Mouse (Mus musculus) hindbrain, embryonic 14.5 days (tissue): ENCODE measurements at regions not wholly inside any gene's neighbourhood (a gene's known extent, or its start where the extent isn't known, plus 50 kb on each side); places are given as distances from the start of the nearest gene placed in this dataset.
"Not testable (repeated sequence)": the region's sequence is repeated elsewhere in the genome, so short reads cannot be mapped to it uniquely, and the experiment has no call there.

Experiments
- ATAC-seq: fragments of 200-750 bp; cut with Nextera tagmentation; 2 replicates; pipeline ENCODE4 v1.8.0; 2017; ENCODE audit warnings: moderate number of reproducible peaks, mild to moderate bottlenecking, moderate TSS enrichment, moderate library complexity; ENCODE audit not compliant: low FRiP score
- DNase-seq: peaks from one replicate; pipeline ENCODE4 v3.0.0-alpha.2; 2015; ENCODE audit warnings: low spot score
- H3K27ac ChIP-seq: fragments of 300-500 bp; sonication (generic); 2 replicates; pipeline ENCODE4 v1.5.1; 2014; ENCODE audit warnings: mild to moderate bottlenecking, moderate library complexity
- H3K27me3 ChIP-seq: fragments of 300-500 bp; sonication (generic); 2 replicates; pipeline ENCODE4 v1.6.1; 2014; ENCODE audit warnings: mild to moderate bottlenecking, low read length, mixed read lengths; ENCODE audit not compliant: control insufficient read depth, insufficient read depth
- H3K36me3 ChIP-seq: fragments of 300-500 bp; sonication (generic); replicated peaks from 2 replicates; pipeline ENCODE4 v1.6.1; 2014; ENCODE audit not compliant: control insufficient read depth, insufficient read depth
- H3K4me1 ChIP-seq: fragments of 300-500 bp; sonication (generic); replicated peaks from 2 replicates; pipeline ENCODE4 v1.6.1; 2014; ENCODE audit warnings: antibody characterized with exemption, low read length, mixed read lengths; ENCODE audit not compliant: control insufficient read depth, insufficient read depth
- H3K4me2 ChIP-seq: fragments of 300-500 bp; sonication (generic); replicated peaks from 2 replicates; pipeline ENCODE4 v1.6.1; 2014; ENCODE audit warnings: mild to moderate bottlenecking, moderate library complexity
- H3K4me3 ChIP-seq: fragments of 300-500 bp; sonication (generic); replicated peaks from 2 replicates; pipeline ENCODE4 v1.5.1; 2014; ENCODE audit warnings: mild to moderate bottlenecking, low read length
- H3K9ac ChIP-seq: fragments of 300-500 bp; sonication (generic); 2 replicates; pipeline ENCODE4 v1.6.1; 2014
- H3K9me3 ChIP-seq: fragments of 300-500 bp; sonication (generic); 2 replicates; pipeline ENCODE4 v1.6.1; 2016; ENCODE audit warnings: low read length; ENCODE audit not compliant: control insufficient read depth
- WGBS: fragments of 180-500 bp; shearing (Covaris S2); extraction: QIAGEN DNeasy Blood & Tissue Kit; methylation state at CpG from one replicate; pipeline ENCODE4 v1.1.7; 2014; 5-methylcytosine and 5-hydroxymethylcytosine counted together

DNA sequence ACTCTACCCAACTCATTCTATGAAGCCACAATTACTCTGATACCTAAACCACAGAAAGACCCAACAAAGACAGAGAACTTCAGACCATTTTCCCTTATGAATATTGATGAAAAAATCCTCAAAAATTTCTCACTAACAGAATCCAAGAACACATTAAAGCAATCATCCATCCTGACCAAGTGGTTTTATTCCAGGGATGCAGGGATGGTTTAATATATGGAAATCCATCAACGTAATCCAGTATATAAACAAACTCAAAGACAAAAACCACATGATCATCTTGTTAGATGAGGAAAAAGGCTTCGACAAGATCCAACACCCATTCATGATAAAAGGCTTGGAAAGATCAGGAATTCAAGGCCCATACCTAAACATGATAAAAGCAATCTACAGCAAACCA is 772.3 kb downstream of the Kcna4 start:
- H3K4me1 ChIP-seq, ATAC-seq, H3K4me2 ChIP-seq, H3K9ac ChIP-seq, H3K4me3 ChIP-seq, DNase-seq, H3K9me3 ChIP-seq, H3K36me3 ChIP-seq, H3K27me3 ChIP-seq, H3K27ac ChIP-seq: not testable (repeated sequence)
- 95% methylated on average over 2 of the region's 2 CpGs for WGBS

DNA sequence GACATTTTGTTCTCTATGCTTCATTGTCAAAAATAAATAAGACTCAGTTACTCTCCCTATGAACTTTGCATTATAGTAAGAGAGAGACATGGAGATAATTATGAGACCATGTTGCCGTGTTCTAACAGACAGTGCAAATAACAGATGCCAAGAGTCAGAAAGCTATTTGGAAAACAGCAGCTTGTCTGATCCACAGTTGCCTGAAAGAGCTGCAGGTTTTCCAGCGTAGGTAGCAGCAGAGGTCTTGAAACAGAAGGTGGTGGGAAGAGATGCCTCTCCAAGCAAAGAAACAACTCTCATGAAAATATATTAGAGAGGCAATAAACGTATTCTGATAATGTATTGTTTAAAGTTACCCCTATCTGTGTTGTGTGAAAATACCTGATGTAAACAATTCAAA is 793.5 kb downstream of the Kcna4 start:
- no peak overlapping the region for H3K4me3 ChIP-seq
- ATAC-seq (no peak), DNase-seq (no peak)
- H3K4me2 ChIP-seq, result no peak overlapping the region
- no peak overlapping the region for H3K9ac ChIP-seq
- no peaks in the 10 kb centered on the region for H3K36me3 ChIP-seq
- H3K9me3 ChIP-seq, result no peaks in the 10 kb centered on the region
- no peaks in the 10 kb centered on the region for H3K4me1 ChIP-seq
- H3K27ac ChIP-seq, result no peak overlapping the region
- WGBS, result 84% methylated on average over 3 of the region's 3 CpGs
- no peaks in the 10 kb centered on the region for H3K27me3 ChIP-seq

DNA sequence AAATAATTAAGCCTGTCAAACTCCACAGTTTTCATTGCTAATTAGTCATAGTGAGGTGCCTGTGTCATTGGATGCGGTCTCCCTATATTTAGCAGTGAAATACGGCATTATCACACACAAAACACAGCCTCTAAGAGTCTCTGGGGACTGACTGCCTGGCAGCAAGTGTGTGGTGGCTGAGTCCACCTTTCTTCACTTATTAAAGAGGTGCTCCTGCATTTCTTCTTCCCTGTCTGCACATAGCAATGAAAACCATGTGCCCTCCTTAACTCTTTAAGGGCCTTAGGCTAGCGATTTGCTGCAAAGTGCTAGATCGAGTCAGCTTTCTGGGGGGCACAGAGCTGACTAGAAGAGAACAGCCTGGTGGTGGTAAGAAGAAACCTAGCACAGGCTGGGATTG is 799.8 kb downstream of the Kcna4 start:
- WGBS, result 86% methylated on average over 4 of the region's 4 CpGs
- no peak for ATAC-seq
- Histone ChIP-seq H3K9ac (no peak overlapping the region), H3K9me3 (no peaks in the 10 kb centered on the region), H3K4me3 (no peak overlapping the region), H3K4me2 (no peak overlapping the region), H3K4me1 (no peaks in the 10 kb centered on the region), H3K36me3 (no peaks in the 10 kb centered on the region), H3K27me3 (no peaks in the 10 kb centered on the region), H3K27ac (no peak overlapping the region)
- no peak for DNase-seq

DNA sequence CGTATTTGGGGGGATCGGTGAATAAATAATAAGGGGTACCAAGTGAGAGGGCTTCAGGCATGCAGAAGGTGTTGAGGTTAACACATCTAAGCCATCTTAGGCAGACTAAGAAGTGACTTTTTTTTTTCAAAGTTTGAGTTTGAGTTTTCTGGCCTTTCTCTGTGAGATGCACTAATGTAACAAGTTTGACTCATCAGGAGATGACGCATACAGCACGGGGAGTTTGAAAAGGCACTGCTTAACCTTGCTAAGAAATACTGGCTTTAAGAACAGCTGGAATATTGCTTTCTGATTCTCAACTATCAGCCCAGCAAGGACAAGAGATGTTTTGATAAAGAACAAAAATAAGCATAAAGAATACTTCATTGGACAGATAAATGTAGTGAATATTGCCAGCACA is 806.6 kb downstream of the Kcna4 start:
- no peaks in the 10 kb centered on the region for H3K4me1 ChIP-seq
- H3K27ac ChIP-seq, result no peak overlapping the region
- no peak overlapping the region for H3K4me3 ChIP-seq
- no peak overlapping the region for H3K9ac ChIP-seq
- H3K9me3 ChIP-seq, result no peaks in the 10 kb centered on the region
- no peak overlapping the region for H3K4me2 ChIP-seq
- WGBS, result 92% methylated on average over 4 of the region's 4 CpGs
- no peak for DNase-seq
- no peaks in the 10 kb centered on the region for H3K27me3 ChIP-seq
- no peaks in the 10 kb centered on the region for H3K36me3 ChIP-seq
- no peak for ATAC-seq

DNA sequence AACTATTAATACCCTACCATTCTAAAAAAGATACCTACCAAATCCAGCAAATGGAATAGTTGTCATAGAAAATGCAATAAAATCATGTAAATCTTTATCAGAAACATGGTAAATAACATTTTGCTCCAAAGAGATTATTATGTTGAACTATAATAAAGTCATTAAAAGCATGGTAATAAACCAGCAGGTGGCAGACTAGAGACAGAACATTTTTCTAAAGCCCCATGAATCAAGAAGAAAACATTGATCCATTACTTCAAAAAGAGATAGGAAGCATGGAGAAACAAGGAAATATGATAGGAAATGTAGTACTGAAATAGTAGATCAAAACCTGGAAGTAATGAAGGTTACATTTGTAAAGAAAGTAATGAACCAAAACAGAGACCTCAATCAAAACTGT is 819.7 kb downstream of the Kcna4 start:
- Histone ChIP-seq H3K36me3 (no peaks in the 10 kb centered on the region), H3K27ac (no peak overlapping the region), H3K4me1 (no peaks in the 10 kb centered on the region), H3K27me3 (no peaks in the 10 kb centered on the region), H3K9ac (no peak overlapping the region), H3K4me3 (no peak overlapping the region), H3K9me3 (no peaks in the 10 kb centered on the region), H3K4me2 (no peak overlapping the region)
- DNase-seq, result no peak
- no peak for ATAC-seq

DNA sequence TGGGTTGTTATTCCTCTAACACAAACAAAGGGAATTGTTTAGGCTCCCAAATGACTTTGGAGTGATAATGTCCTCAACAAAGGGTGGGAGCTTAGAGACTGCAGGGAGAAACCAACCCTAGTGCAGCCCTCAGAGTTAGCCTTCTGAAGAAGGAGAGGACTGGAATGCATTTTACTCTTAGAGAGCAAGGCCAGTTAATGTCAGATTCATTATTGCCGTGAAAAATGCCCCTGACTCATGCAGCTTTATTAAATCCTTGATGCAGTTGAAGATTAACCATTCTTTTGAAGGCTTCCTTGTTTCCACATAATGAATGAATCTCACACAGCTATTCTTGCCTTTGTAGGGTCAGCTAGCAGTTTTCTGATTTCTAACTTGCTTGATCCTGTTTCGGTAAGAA is 855.3 kb downstream of the Kcna4 start:
- DNase-seq (no peak), ATAC-seq (no peak)
- no peaks in the 10 kb centered on the region for H3K36me3 ChIP-seq
- no peak overlapping the region for H3K27ac ChIP-seq
- H3K4me2 ChIP-seq, result no peak overlapping the region
- no peaks in the 10 kb centered on the region for H3K9me3 ChIP-seq
- no peaks in the 10 kb centered on the region for H3K27me3 ChIP-seq
- no peaks in the 10 kb centered on the region for H3K4me1 ChIP-seq
- no peak overlapping the region for H3K4me3 ChIP-seq
- 49% methylated on average over 2 of the region's 2 CpGs for WGBS
- no peak overlapping the region for H3K9ac ChIP-seq

DNA sequence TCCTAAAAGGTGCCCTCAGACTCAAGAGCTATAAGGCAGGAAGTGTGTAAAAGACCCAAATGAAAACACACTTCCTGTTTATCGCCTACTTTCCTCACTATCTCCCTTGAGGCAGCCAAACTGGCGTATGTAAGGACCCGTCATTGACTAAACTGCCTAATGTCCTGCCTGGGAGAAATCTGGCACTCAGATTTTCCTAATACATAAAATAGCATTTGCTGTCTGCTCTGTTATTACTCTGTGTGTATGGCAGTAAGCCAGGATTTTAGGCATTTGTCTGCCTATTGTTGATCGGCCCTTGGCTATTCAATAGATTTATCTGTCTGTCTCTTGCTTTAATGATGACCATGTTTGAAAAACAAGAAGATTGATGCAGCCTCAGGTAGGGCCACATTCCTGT is 857.8 kb downstream of the Kcna4 start:
- no peaks in the 10 kb centered on the region for H3K36me3 ChIP-seq
- H3K9ac ChIP-seq, result no peak overlapping the region
- no peaks in the 10 kb centered on the region for H3K4me1 ChIP-seq
- no peak for ATAC-seq
- no peak overlapping the region for H3K4me2 ChIP-seq
- H3K27me3 ChIP-seq, result no peaks in the 10 kb centered on the region
- 61% methylated on average over 4 of the region's 4 CpGs for WGBS
- DNase-seq, result no peak
- H3K4me3 ChIP-seq, result no peak overlapping the region
- no peaks in the 10 kb centered on the region for H3K9me3 ChIP-seq
- H3K27ac ChIP-seq, result no peak overlapping the region

DNA sequence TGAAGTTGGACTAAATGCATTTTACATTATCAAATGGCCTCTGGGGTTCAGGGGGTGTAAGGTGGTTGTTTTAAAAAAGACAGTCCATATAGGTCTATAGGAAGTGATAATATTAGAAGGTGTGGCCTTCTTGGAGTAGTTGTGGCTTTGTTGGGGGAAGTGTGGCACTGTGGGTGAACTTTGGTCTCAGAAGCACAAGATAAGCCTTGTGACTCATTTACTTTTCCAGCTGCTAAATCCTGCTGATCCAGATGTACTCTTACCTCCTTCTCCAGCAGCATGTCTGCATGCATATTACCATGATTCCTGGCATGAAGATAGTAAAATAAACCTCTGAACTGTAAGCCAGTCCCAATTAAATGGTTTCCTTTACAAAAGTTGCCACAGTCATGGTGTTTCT is 865.8 kb downstream of the Kcna4 start:
- ATAC-seq, result no peak
- Histone ChIP-seq H3K9me3 (no peaks in the 10 kb centered on the region), H3K27me3 (no peaks in the 10 kb centered on the region), H3K36me3 (no peaks in the 10 kb centered on the region), H3K4me1 (no peaks in the 10 kb centered on the region), H3K9ac (no peak overlapping the region), H3K4me3 (no peak overlapping the region), H3K4me2 (no peak overlapping the region), H3K27ac (no peak overlapping the region)
- DNase-seq, result no peak

DNA sequence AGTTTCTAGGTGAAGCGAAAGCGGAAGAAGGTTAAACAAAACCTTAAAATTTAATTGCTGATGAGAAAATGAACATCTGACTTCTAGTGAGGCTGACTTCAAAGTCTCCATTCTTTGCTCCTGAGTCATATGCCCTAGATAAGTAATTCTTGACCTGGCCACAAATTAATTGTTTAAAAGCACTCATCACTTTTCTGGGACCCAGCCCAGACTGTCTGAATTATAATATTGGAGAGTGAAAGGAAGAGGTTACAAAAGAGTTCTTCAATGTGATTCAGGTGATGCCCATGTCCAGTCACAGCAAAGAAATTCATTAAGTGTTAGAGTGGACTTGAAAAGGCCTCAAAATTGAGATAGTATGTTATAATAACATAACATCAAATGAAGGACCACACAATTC is 867.3 kb downstream of the Kcna4 start:
- H3K9me3 ChIP-seq, result no peaks in the 10 kb centered on the region
- H3K4me2 ChIP-seq, result no peak overlapping the region
- WGBS, result 94% methylated on average over 2 of the region's 2 CpGs
- no peak overlapping the region for H3K4me3 ChIP-seq
- no peaks in the 10 kb centered on the region for H3K27me3 ChIP-seq
- no peak overlapping the region for H3K27ac ChIP-seq
- no peak for DNase-seq
- no peaks in the 10 kb centered on the region for H3K36me3 ChIP-seq
- ATAC-seq, result no peak
- no peak overlapping the region for H3K9ac ChIP-seq
- H3K4me1 ChIP-seq, result no peaks in the 10 kb centered on the region

DNA sequence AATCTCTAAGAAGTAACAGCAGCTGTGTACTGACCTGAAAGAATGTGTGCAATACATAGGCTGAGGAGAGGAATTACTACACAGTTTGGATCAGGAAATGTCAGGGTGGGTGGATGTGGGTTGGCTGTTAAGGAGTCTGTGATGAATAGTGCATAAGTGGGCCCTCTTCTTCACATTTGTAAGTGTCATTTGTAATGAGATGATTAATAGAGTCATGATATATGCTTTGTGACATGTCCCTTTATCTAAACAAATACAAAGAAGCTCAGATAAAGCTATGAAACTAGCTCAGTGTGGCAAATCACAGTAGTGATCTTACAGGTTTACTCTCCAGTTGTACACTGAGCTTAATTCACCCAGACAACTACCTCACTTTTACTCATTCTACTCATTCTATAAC is 867.9 kb downstream of the Kcna4 start:
- Histone ChIP-seq H3K27me3 (no peaks in the 10 kb centered on the region), H3K9ac (no peak overlapping the region), H3K27ac (no peak overlapping the region), H3K4me1 (no peaks in the 10 kb centered on the region), H3K9me3 (no peaks in the 10 kb centered on the region), H3K36me3 (no peaks in the 10 kb centered on the region), H3K4me3 (no peak overlapping the region), H3K4me2 (no peak overlapping the region)
- ATAC-seq (no peak; the same call in 1 of the 2 replicates), DNase-seq (no peak)
